Comparison of ENCODE assay signal across 23 mouse cellular contexts in the genomic region with DNA sequence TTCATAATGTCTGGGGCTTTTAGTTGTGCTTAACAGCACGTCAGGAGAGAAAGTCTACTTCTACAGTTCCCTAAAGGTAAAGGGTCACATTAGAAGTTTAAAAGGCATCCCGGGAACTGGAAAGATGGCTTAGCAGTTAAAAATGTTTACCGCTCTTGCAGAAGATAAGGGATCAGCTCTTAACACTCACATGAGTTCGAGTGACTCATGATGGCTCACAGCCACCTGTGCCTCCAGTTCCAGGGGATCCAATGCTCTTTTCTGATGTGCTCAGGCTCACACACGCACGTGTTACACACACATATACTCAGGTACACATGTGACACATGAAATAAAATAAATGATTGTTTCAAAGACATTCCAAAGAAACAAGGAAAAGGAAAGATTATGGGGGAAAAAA. TPM values are rescaled to one million over a fixed set of nuclear protein-coding genes. Genes with fewer than 3 reads are reported as not detected.
DNase-seq lines count a peak whose midpoint lies in the region; TF ChIP-seq lines count a peak whose summit lies in the region.
"Had no signal": no experiment of that assay in that cellular context is flagged by ENCODE, and none has a peak within 500 bp of the region (broad histone marks: within the 10 kb centered on the region; RNA-seq: fewer than 3 reads in every experiment).

No protein-coding gene starts in this region.

- TF ChIP-seq RAD21 in MEL (IDR thresholded peaks at IDR 0.05; ENCODE audit: low read depth, low read length): no peak

- no peak overlapping the region for H3K9ac ChIP-seq in MEL (ENCODE audit: control insufficient read depth, low read depth, low read length, poor library complexity, severe bottlenecking)

- peak; percentile 51 for DNase-seq in urinary bladder, postnatal 14 days (ENCODE audit: low spot score)
- no peak for DNase-seq in urinary bladder, postnatal 36 days (ENCODE audit: low spot score in 2 of 2)
- DNase-seq in 3T3-L1 (ENCODE audit: low read depth, low spot score): peak; percentile 35
- no peak for DNase-seq in MEL (ENCODE audit: low read depth, low spot score)
- DNase-seq in NIH3T3 (ENCODE audit: low read depth): peak; percentile 50
- no peak for DNase-seq in gastrocnemius, postnatal 25 days
- DNase-seq in gastrocnemius, adult 8-10 months (ENCODE audit: low spot score in 2 of 2): no peak
- no peak for DNase-seq in left cerebral cortex, postnatal 25 days (ENCODE audit: low spot score in 2 of 2)
- DNase-seq: adrenal gland, adult 2 months; adrenal gland, adult 8-10 months; adrenal gland, postnatal 10 days; adrenal gland, postnatal 14 days; adrenal gland, postnatal 25 days; adrenal gland, postnatal 36 days; B cell, adult 2 months; cerebellum, adult 11 months; cerebellum, adult 11-12 months; cerebellum, adult 18-20 months; cerebellum, adult 2 months; cerebellum, adult 8-10 months had no signal

- no peak overlapping the region for H3K27ac ChIP-seq in MEL (ENCODE audit: control insufficient read depth, low read depth, low read length)

- TF ChIP-seq EP300 in MEL (IDR thresholded peaks at IDR 0.05; ENCODE audit: low read depth in 1 of 2, low read length in 2 of 2): 0 out of 4 replicates have a peak, but pooled peaks of 1 of the 2 experiments have one; percentile 19

- H3K27me3 ChIP-seq in MEL (ENCODE audit: control insufficient read depth in 1 of 2, insufficient read depth in 2 of 2, low read length in 2 of 2): no peaks in the 10 kb centered on the region
- H3K27me3 ChIP-seq: CH12.LX, Patski had no signal

- no peak for TF ChIP-seq POLR2A in MEL (IDR thresholded peaks at IDR 0.05; ENCODE audit: control insufficient read depth in 1 of 2, insufficient read depth in 1 of 2, low read depth in 1 of 2, low read length in 2 of 2, poor library complexity in 1 of 2)

- H3K4me1 ChIP-seq in MEL (ENCODE audit: control insufficient read depth in 1 of 2, insufficient read depth in 2 of 2, low read length in 2 of 2): no peaks in the 10 kb centered on the region; a peak in 2 of 4 replicates

- H3K9me3 ChIP-seq in MEL (replicated peaks; ENCODE audit: insufficient read depth, low read length): no peaks in the 10 kb centered on the region
- H3K9me3 ChIP-seq: G1E had no signal

- no peak overlapping the region for H3K4me3 ChIP-seq in MEL (ENCODE audit: control insufficient read depth in 1 of 2, insufficient read depth in 1 of 2, low read depth in 2 of 2, low read length in 2 of 2)

- H3K79me2 ChIP-seq in MEL (ENCODE audit: control insufficient read depth, insufficient read depth, low read length, poor library complexity): no peaks in the 10 kb centered on the region

- peaks cover 0 to 6% of the 10 kb centered on the region in 2 experiments; a peak in 2 of 4 replicates for H3K36me3 ChIP-seq in MEL (ENCODE audit: control insufficient read depth in 1 of 2, insufficient read depth in 2 of 2, low read length in 2 of 2)

- no peak for TF ChIP-seq CTCF in MEL (IDR thresholded peaks at IDR 0.05 in 2 of 3, conservative IDR thresholded peaks at IDR 0.05 in 1 of 3; ENCODE audit: control insufficient read depth in 1 of 3, insufficient read depth in 1 of 3, low read depth in 2 of 3, low read length in 3 of 3, poor library complexity in 1 of 3, severe bottlenecking in 1 of 3)

- intact Hi-C loops in left cerebral cortex, postnatal 25 days (cut with DNase I): no loop called here

TF ChIP-seq in MEL, 35 proteins besides CTCF, POLR2A, EP300 and RAD21:
- TF ChIP-seq JUND (IDR thresholded peaks at IDR 0.05; ENCODE audit: low read depth, low read length): no peak
- TF ChIP-seq MXI1 (IDR thresholded peaks at IDR 0.05; ENCODE audit: low read depth, low read length): no peak
- peak; percentile 59; the same call in 1 of the 2 replicates for TF ChIP-seq BHLHE40 (IDR thresholded peaks at IDR 0.05; ENCODE audit: borderline replicate concordance, low read depth, low read length)
- no peak for TF ChIP-seq POLR2AphosphoS2 (IDR thresholded peaks at IDR 0.05; ENCODE audit: low read length)
- TF ChIP-seq KAT2A (conservative IDR thresholded peaks at IDR 0.05; ENCODE audit: low read depth, low read length): no peak
- no peak for TF ChIP-seq MAX (IDR thresholded peaks at IDR 0.05; ENCODE audit: low read length)

RNA-seq across cellular contexts. Expression of a gene that starts 6.8 kb away (rescaled TPM):
- 16.3 and 16.9 TPM in 2 replicates for total RNA-seq in MEL (2012; rRNA removed)
- polyA plus RNA-seq in MEL (2012; ENCODE audit: insufficient read depth in 1 of 2, insufficient read length in 2 of 2, low read depth in 1 of 2, low replicate concordance in 2 of 2, missing spikeins in 1 of 2): 10 to 100 TPM in 1 of 2 experiments, not detected in 1; 18.5 TPM
- 10 to 100 TPM; 37.2 to 42.0 TPM for total RNA-seq in gastrocnemius, postnatal 25 days (2021)
- 10 to 100 TPM; 57.6 to 68.1 (median 61.3) TPM for total RNA-seq in gastrocnemius, adult 8-10 months (2022)
- total RNA-seq in left cerebral cortex, postnatal 25 days (2021): 10 to 100 TPM; 44.2 to 53.5 TPM

Comparison
In these comparisons a context has a peak if more than half of its experiments do, and no peak if none do; other contexts are left out.
1. DNase-seq: peak in urinary bladder, postnatal 14 days (single experiment), 3T3-L1 (single experiment) and NIH3T3 (single experiment); none in urinary bladder, postnatal 36 days (0 of 2), MEL (single experiment), gastrocnemius, postnatal 25 days (single experiment), gastrocnemius, adult 8-10 months (0 of 2) and left cerebral cortex, postnatal 25 days (0 of 2).